Mouse (Mus musculus): Measurements from ENCODE around the gene Stkld1. TPM values are rescaled to one million over a fixed set of nuclear protein-coding genes. Genes with fewer than 3 reads are reported as not detected.

The Stkld1 gene
- total RNA-seq, 2 experiments from 2014 or later = 0.46 TPM; not detected in 1

GRCm38 (mm10) chr2:26963923-26964723 is 30.3 kb downstream of the Stkld1 start, which contains the start of gene Rexo4:
Rexo4 (minus strand) TSS chr2:26964386.
- peak; percentile 93 to 94 for DNase-seq

- DNase-seq = no peak
Measured at GRCm38 (mm10) chr2:26964724-26965370, 31.0 kb downstream of the Stkld1 start.

- DNase-seq = no peak
Measured at GRCm38 (mm10) chr2:26967262-26967661, 33.4 kb downstream of the Stkld1 start.

- no peak for DNase-seq
Measured at GRCm38 (mm10) chr2:26973116-26973515, 39.3 kb downstream of the Stkld1 start, which contains the start of gene Adamts13. Adamts13 (plus strand) TSS chr2:26973416.

- no peak for DNase-seq
Measured at GRCm38 (mm10) chr2:26973960-26974359, 40.1 kb downstream of the Stkld1 start.

DNA sequence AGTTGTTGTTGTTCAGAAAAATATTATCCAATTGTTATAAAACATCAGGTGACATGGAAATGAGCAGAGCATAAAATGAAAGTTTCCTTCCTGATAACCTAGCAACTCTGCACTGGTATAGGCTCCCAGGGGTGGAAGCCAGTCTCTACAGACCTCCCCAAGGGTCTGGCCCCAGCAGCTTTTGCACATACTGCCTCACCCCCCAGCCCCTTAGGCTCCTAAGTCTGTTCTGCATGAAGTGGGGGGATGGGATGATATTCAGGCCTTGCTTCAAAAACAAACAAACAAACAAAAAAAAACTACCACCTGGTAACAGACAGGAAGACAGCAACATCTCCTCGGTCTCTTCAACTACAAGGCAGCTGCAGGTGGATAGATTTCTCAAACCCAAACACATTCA is 46.5 kb downstream of the Stkld1 start:
- DNase-seq = no peak

GRCm38 (mm10) chr2:26984179-26984578 is 50.3 kb downstream of the Stkld1 start:
- no peak for DNase-seq

DNA sequence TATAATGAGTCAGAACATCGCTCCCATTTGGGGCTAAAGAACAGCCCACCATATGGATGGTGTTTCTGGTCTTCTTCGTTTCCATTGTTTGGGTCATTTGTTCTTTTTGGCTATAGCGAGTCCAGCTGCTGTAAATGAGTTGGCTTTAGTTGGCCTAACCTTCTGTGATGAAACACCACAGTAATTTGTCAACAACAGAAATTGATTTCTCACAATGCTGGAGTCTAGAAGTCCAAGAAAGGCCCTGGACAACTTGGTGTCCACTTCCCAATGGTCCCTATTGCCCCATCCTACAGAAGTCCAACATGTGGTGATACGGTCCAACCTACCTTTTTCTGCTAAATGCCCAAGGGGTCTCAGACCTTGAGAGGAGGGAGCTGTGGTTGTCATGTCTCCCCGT is 50.8 kb downstream of the Stkld1 start:
- DNase-seq = no peak

DNA sequence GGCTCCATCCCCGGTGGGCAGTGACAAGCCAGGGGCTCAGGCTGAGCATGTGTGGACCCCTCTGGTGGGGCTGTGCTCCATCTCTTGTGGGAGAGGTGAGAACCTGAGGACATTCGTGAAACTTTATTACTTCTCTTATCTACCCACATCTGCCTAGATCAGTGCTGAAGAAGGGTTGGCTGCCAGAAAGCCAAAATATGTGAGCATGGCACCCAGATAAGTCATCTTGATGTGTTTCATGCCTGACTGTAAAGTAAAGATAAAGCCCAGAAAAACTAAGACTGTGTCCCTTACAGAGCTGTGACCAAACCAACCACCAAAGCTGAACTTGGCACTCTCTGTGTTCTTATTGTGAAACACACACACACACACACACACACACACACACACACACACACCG is 60.1 kb downstream of the Stkld1 start:
- no peak for DNase-seq

GRCm38 (mm10) chr2:26997498-26997897 is 63.7 kb downstream of the Stkld1 start:
- no peak for DNase-seq

DNA sequence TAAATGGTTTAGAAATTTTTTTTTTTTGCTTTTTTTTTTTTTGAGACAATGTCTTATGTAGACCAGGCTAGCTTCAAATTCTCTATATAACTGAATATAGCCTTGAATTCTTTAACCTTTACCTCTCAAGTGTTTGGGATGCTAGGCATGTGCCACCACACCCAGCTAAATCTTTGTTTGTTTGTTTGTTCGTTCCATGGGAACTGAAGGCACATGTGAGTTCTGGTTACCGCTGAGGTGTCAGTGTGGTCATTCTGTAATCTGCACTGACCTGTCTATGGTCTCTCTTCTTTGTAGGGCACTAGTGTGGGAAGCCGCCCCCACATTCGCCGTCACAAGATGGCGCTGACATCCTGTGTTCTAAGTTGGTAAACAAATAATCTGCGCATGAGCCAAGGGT is 64.1 kb downstream of the Stkld1 start:
- no peak for DNase-seq

Other genes with a start within 250 kb of the Stkld1 start
- not detected for gene Abo, start 69.1 kb upstream of the Stkld1 start, total RNA-seq (2021)
- gene Surf6, start 31.2 kb upstream of the Stkld1 start, total RNA-seq (2021) = 10 to 100 TPM; 24.5 to 25.6 TPM
- 10 to 100 TPM; 47.8 to 52.6 TPM for gene Med22, start 23.4 kb upstream of the Stkld1 start, total RNA-seq (2021)
- 100 to 1,000 TPM; 242 to 247 TPM for gene Rpl7a, start 23.3 kb upstream of the Stkld1 start, total RNA-seq (2021)
- gene Surf2, start 17.7 kb upstream of the Stkld1 start, total RNA-seq (2021) = 10 to 100 TPM; 34.4 to 34.5 TPM
- gene Surf1, start 17.5 kb upstream of the Stkld1 start, total RNA-seq (2021) = 10 to 100 TPM; 93.3 to 97.0 TPM
- 10 to 100 TPM; 59.0 to 59.6 TPM for gene Surf4, start 119 bp upstream of the Stkld1 start, total RNA-seq (2021)
- gene Rexo4, start 30.3 kb downstream of the Stkld1 start, total RNA-seq (2021) = 10 to 100 TPM; 64.8 to 74.5 TPM
- gene Adamts13, start 39.4 kb downstream of the Stkld1 start, total RNA-seq (2021) = 1 to 10 TPM in 1 of 2 experiments, under 1 TPM in 1; 0.71 to 1.7 TPM
- 10 to 100 TPM; 42.8 to 46.6 TPM for gene Cacfd1, start 75.9 kb downstream of the Stkld1 start, total RNA-seq (2021)
- gene Slc2a6, start 94.0 kb downstream of the Stkld1 start, total RNA-seq (2021) = 10 to 100 TPM; 40.1 to 44.9 TPM
- gene Mymk, start 138.1 kb downstream of the Stkld1 start, total RNA-seq (2021) = under 1 TPM; 0.46 to 0.77 TPM
- gene Adamtsl2, start 145.3 kb downstream of the Stkld1 start, total RNA-seq (2021) = 10 to 100 TPM; 10.5 to 12.3 TPM
- 100 to 1,000 TPM; 107 to 130 TPM for gene Fam163b, start 208.4 kb downstream of the Stkld1 start, total RNA-seq (2021)
- gene Dbh, start 231.2 kb downstream of the Stkld1 start, total RNA-seq (2021) = under 1 TPM; 0.25 to 0.48 TPM

Data from layer of hippocampus, postnatal 36 days (tissue).